Mouse (Mus musculus): ENCODE data around the gene Tox2. TPM values are rescaled to one million over a fixed set of nuclear protein-coding genes. Genes with fewer than 3 reads are reported as not detected.
A peak's percentile ranks its signal among the peaks of the same experiment; 100 is the strongest.

The Tox2 gene
- polyA plus RNA-seq, 1 experiment from 2014 or later, result 6.3 TPM

- H3K4me1 ChIP-seq (replicated peaks; ENCODE audit: control insufficient read depth, insufficient read depth, low read length), result peaks cover 18% of the 10 kb centered on the region; the same call in 1 of the 2 replicates
- peaks cover 6% of the 10 kb centered on the region for H3K9me3 ChIP-seq (ENCODE audit: control insufficient read depth, low read length)
- H3K4me3 ChIP-seq (ENCODE audit: low read depth, low read length), result 0 out of 2 replicates have a peak overlapping the region, but pooled peaks have one; percentile 46
- H3K27me3 ChIP-seq (replicated peaks; ENCODE audit: control insufficient read depth, insufficient read depth, low read length), result peaks cover 44% of the 10 kb centered on the region
- ATAC-seq (replicated peaks; ENCODE audit: low FRiP score, low TSS enrichment, low read depth) (no peak), DNase-seq (ENCODE audit: low spot score) (no peak)
- no peaks in the 10 kb centered on the region for H3K36me3 ChIP-seq (ENCODE audit: control insufficient read depth, insufficient read depth, low read length)
- peak overlapping the region; percentile 85 for H3K4me2 ChIP-seq (ENCODE audit: low read length)
- H3K9ac ChIP-seq (ENCODE audit: low read length), result no peak overlapping the region
- no peak overlapping the region for H3K27ac ChIP-seq (ENCODE audit: low read depth)
- 39% methylated on average over 8 of the region's 8 CpGs for WGBS
These were observed 1.0 kb upstream of the Tox2 start for GRCm38 (mm10) chr2:163201897-163202296.

- WGBS, result 7% methylated on average over 4 of the region's 4 CpGs
- no peak for DNase-seq (ENCODE audit: low spot score)
- peaks cover 18% of the 10 kb centered on the region; the same call in 1 of the 2 replicates for H3K4me1 ChIP-seq (replicated peaks; ENCODE audit: control insufficient read depth, insufficient read depth, low read length)
- no peak overlapping the region for H3K27ac ChIP-seq (ENCODE audit: low read depth)
- peak overlapping the region; percentile 85 for H3K4me2 ChIP-seq (ENCODE audit: low read length)
- peak overlapping the region; percentile 46 for H3K4me3 ChIP-seq (ENCODE audit: low read depth, low read length)
- no peaks in the 10 kb centered on the region for H3K36me3 ChIP-seq (ENCODE audit: control insufficient read depth, insufficient read depth, low read length)
- ATAC-seq (replicated peaks; ENCODE audit: low FRiP score, low TSS enrichment, low read depth), result peak; percentile 58; the same call in 1 of the 2 replicates
- peaks cover 44% of the 10 kb centered on the region for H3K27me3 ChIP-seq (replicated peaks; ENCODE audit: control insufficient read depth, insufficient read depth, low read length)
- H3K9me3 ChIP-seq (ENCODE audit: control insufficient read depth, low read length), result peaks cover 10% of the 10 kb centered on the region
- H3K9ac ChIP-seq (ENCODE audit: low read length), result no peak overlapping the region
These were observed 407 bp upstream of the Tox2 start for GRCm38 (mm10) chr2:163202553-163202883.

- peaks cover 18% of the 10 kb centered on the region; the same call in 1 of the 2 replicates for H3K4me1 ChIP-seq (replicated peaks; ENCODE audit: control insufficient read depth, insufficient read depth, low read length)
- H3K27ac ChIP-seq (ENCODE audit: low read depth), result no peak overlapping the region
- peak overlapping the region; percentile 30; the same call in 1 of the 2 replicates for H3K9ac ChIP-seq (ENCODE audit: low read length)
- peaks cover 10% of the 10 kb centered on the region for H3K9me3 ChIP-seq (ENCODE audit: control insufficient read depth, low read length)
- peak overlapping the region; percentile 85 for H3K4me2 ChIP-seq (ENCODE audit: low read length)
- under 1% methylated on average over 75 of the region's 75 CpGs for WGBS
- ATAC-seq (replicated peaks; ENCODE audit: low FRiP score, low TSS enrichment, low read depth) (0 out of 2 replicates have a peak, but pooled peaks have one; percentile 4), DNase-seq (ENCODE audit: low spot score) (peak; percentile 76)
- H3K36me3 ChIP-seq (ENCODE audit: control insufficient read depth, insufficient read depth, low read length), result no peaks in the 10 kb centered on the region
- peak overlapping the region; percentile 46 for H3K4me3 ChIP-seq (ENCODE audit: low read depth, low read length)
- H3K27me3 ChIP-seq (replicated peaks; ENCODE audit: control insufficient read depth, insufficient read depth, low read length), result peaks cover 44% of the 10 kb centered on the region
These were observed 966 bp downstream of the Tox2 start for GRCm38 (mm10) chr2:163203635-163204547.

GRCm38 (mm10) chr2:163204548-163205261 is 1.8 kb downstream of the Tox2 start:
- Histone ChIP-seq H3K4me2 (ENCODE audit: low read length) (peak overlapping the region; percentile 85), H3K36me3 (ENCODE audit: control insufficient read depth, insufficient read depth, low read length) (no peaks in the 10 kb centered on the region), H3K9me3 (ENCODE audit: control insufficient read depth, low read length) (peaks cover 10% of the 10 kb centered on the region), H3K27ac (ENCODE audit: low read depth) (no peak overlapping the region), H3K9ac (ENCODE audit: low read length) (peak overlapping the region; percentile 30; the same call in 1 of the 2 replicates), H3K27me3 (replicated peaks; ENCODE audit: control insufficient read depth, insufficient read depth, low read length) (peaks cover 44% of the 10 kb centered on the region), H3K4me1 (replicated peaks; ENCODE audit: control insufficient read depth, insufficient read depth, low read length) (peaks cover 18% of the 10 kb centered on the region; the same call in 1 of the 2 replicates), H3K4me3 (ENCODE audit: low read depth, low read length) (peak overlapping the region; percentile 46)
- 2% methylated on average over 31 of the region's 45 CpGs for WGBS
- peak; percentile 39; the same call in 1 of the 2 replicates for ATAC-seq (replicated peaks; ENCODE audit: low FRiP score, low TSS enrichment, low read depth)
- DNase-seq (ENCODE audit: low spot score), result peak; percentile 66

- H3K4me3 ChIP-seq (ENCODE audit: low read depth, low read length), result 0 out of 2 replicates have a peak overlapping the region, but pooled peaks have one; percentile 46
- DNase-seq (ENCODE audit: low spot score), result no peak
- H3K27me3 ChIP-seq (replicated peaks; ENCODE audit: control insufficient read depth, insufficient read depth, low read length), result peaks cover 44% of the 10 kb centered on the region
These were observed 2.3 kb downstream of the Tox2 start for GRCm38 (mm10) chr2:163205262-163205647.

GRCm38 (mm10) chr2:163205737-163206490 is 3.0 kb downstream of the Tox2 start:
- WGBS, result 53% methylated on average over 17 of the region's 17 CpGs
- Histone ChIP-seq H3K4me2 (ENCODE audit: low read length) (no peak overlapping the region), H3K9ac (ENCODE audit: low read length) (no peak overlapping the region), H3K27me3 (replicated peaks; ENCODE audit: control insufficient read depth, insufficient read depth, low read length) (peaks cover 44% of the 10 kb centered on the region), H3K9me3 (ENCODE audit: control insufficient read depth, low read length) (peaks cover 10% of the 10 kb centered on the region), H3K4me1 (replicated peaks; ENCODE audit: control insufficient read depth, insufficient read depth, low read length) (peaks cover 18% of the 10 kb centered on the region; the same call in 1 of the 2 replicates), H3K36me3 (ENCODE audit: control insufficient read depth, insufficient read depth, low read length) (no peaks in the 10 kb centered on the region), H3K4me3 (ENCODE audit: low read depth, low read length) (no peak overlapping the region), H3K27ac (ENCODE audit: low read depth) (no peak overlapping the region)
- no peak for ATAC-seq (replicated peaks; ENCODE audit: low FRiP score, low TSS enrichment, low read depth)
- no peak for DNase-seq (ENCODE audit: low spot score)

More at GRCm38 (mm10) chr2:163205262-163205647, 2.3 kb downstream of the Tox2 start:
- Histone ChIP-seq H3K9me3 (ENCODE audit: control insufficient read depth, low read length) (peaks cover 10% of the 10 kb centered on the region), H3K9ac (ENCODE audit: low read length) (no peak overlapping the region), H3K4me2 (ENCODE audit: low read length) (peak overlapping the region; percentile 85), H3K27ac (ENCODE audit: low read depth) (no peak overlapping the region), H3K4me1 (replicated peaks; ENCODE audit: control insufficient read depth, insufficient read depth, low read length) (peaks cover 18% of the 10 kb centered on the region; the same call in 1 of the 2 replicates), H3K36me3 (ENCODE audit: control insufficient read depth, insufficient read depth, low read length) (no peaks in the 10 kb centered on the region)
- WGBS, result 5% methylated on average over 6 of the region's 6 CpGs
- ATAC-seq (replicated peaks; ENCODE audit: low FRiP score, low TSS enrichment, low read depth), result no peak

- Histone ChIP-seq H3K4me2 (ENCODE audit: low read length) (no peak overlapping the region), H3K27me3 (replicated peaks; ENCODE audit: control insufficient read depth, insufficient read depth, low read length) (peaks cover 42% of the 10 kb centered on the region), H3K9me3 (ENCODE audit: control insufficient read depth, low read length) (0 out of 2 replicates have a peak, but pooled peaks cover 4% of the 10 kb centered on the region), H3K9ac (ENCODE audit: low read length) (no peak overlapping the region), H3K4me1 (replicated peaks; ENCODE audit: control insufficient read depth, insufficient read depth, low read length) (peaks cover 18% of the 10 kb centered on the region; the same call in 1 of the 2 replicates), H3K36me3 (ENCODE audit: control insufficient read depth, insufficient read depth, low read length) (no peaks in the 10 kb centered on the region), H3K27ac (ENCODE audit: low read depth) (no peak overlapping the region), H3K4me3 (ENCODE audit: low read depth, low read length) (no peak overlapping the region)
- DNase-seq (ENCODE audit: low spot score), result no peak
- no peak for ATAC-seq (replicated peaks; ENCODE audit: low FRiP score, low TSS enrichment, low read depth)
- 98% methylated on average over 2 of the region's 2 CpGs for WGBS
These were observed 4.4 kb downstream of the Tox2 start for GRCm38 (mm10) chr2:163207315-163207714.

- Histone ChIP-seq H3K4me1 (replicated peaks; ENCODE audit: control insufficient read depth, insufficient read depth, low read length) (peaks cover 10% of the 10 kb centered on the region; the same call in 1 of the 2 replicates), H3K4me2 (ENCODE audit: low read length) (no peak overlapping the region), H3K36me3 (ENCODE audit: control insufficient read depth, insufficient read depth, low read length) (no peaks in the 10 kb centered on the region), H3K27me3 (replicated peaks; ENCODE audit: control insufficient read depth, insufficient read depth, low read length) (peaks cover 27% of the 10 kb centered on the region), H3K27ac (ENCODE audit: low read depth) (no peak overlapping the region), H3K4me3 (ENCODE audit: low read depth, low read length) (no peak overlapping the region), H3K9me3 (ENCODE audit: control insufficient read depth, low read length) (0 out of 2 replicates have a peak, but pooled peaks cover 4% of the 10 kb centered on the region), H3K9ac (ENCODE audit: low read length) (no peak overlapping the region)
- DNase-seq (ENCODE audit: low spot score) (no peak), ATAC-seq (replicated peaks; ENCODE audit: low FRiP score, low TSS enrichment, low read depth) (no peak)
- WGBS, result 81% methylated on average over 8 of the region's 8 CpGs
These were observed 6.2 kb downstream of the Tox2 start for GRCm38 (mm10) chr2:163209139-163209538.

All from intestine, embryonic 14.5 days (tissue).